Mouse (Mus musculus) left cerebral cortex, adult 2 months (tissue): Measurements from ENCODE around the gene Neb. TPM values are rescaled to one million over a fixed set of nuclear protein-coding genes. Genes with fewer than 3 reads are reported as not detected.

Experiments used
- DNase-seq, 2 experiments: peaks; one replicate each; pipeline ENCODE4 v3.0.0; 2021 to 2022; ENCODE audit warnings: low spot score in 2 of 2, mixed read lengths in 1 of 2; ENCODE audit errors: extremely low spot score in 1 of 2
- H3K27ac ChIP-seq: fragments of 200-600 bp; 2 replicates; pipeline ENCODE4 v1.8.1; 2022
- H3K4me3 ChIP-seq: fragments of 200-600 bp; 2 replicates; pipeline ENCODE4 v1.8.1; 2022
- CTCF ChIP-seq: fragments of 200-600 bp; IDR thresholded peaks from 2 replicates; pipeline ENCODE4 v1.8.1; 2022; ENCODE audit warnings: antibody characterized with exemption, mild to moderate bottlenecking, moderate library complexity
- intact Hi-C: fragments of 180-260 bp; cut with DNase I; formaldehyde crosslinking; loops from one replicate; pipeline ENCODE4 v1.15.1; 2025
- long read RNA-seq, 2 experiments: library from polyadenylated mRNA; stranded (forward); transcript quantifications; one replicate each; pipeline ENCODE4 v2.0.0; 2021; ENCODE audit warnings: borderline mapping rate in 2 of 2
- total RNA-seq, 2 experiments: library from RNA; stranded (reverse); gene quantifications; 2 replicates each; pipeline ENCODE4 v1.2.3; 2021

The Neb gene
- total RNA-seq: 1 to 10 TPM; 1.2 to 1.5 TPM
- long read RNA-seq, experiment 1: 0 reads
- long read RNA-seq, experiment 2, partial matches to known transcripts: 0 of 1 reads
- long read RNA-seq, experiment 2, other reads (novel, unspliced or antisense): 1 of 1 reads

DNA sequence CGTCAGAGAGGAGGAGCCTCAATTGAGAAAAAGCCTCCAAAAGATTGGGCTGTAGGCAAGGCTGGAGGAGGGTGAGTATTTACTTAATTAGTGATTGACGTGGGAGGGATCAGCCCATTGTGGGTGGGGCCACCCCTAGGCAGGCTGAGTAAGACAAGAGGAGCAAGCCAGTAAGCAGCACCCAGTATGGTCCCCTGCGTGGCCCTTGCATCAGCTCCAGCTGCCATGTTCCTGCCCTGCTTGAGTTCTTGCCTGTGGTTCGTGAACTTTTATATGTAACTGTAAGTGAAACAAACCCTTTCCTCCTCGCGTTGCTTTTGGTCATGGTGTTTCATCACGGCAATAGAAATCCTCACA, at the start of gene Neb:
Gene Neb (minus strand): TSS at position 27 of the 357 bp plus-strand sequence.
- no peak within 1 kb of the TSS for H3K27ac ChIP-seq
- intact Hi-C loops: no loop called here
- TF ChIP-seq CTCF: no peak
- no peak within 1 kb of the TSS for H3K4me3 ChIP-seq
- DNase-seq: no peak

DNA sequence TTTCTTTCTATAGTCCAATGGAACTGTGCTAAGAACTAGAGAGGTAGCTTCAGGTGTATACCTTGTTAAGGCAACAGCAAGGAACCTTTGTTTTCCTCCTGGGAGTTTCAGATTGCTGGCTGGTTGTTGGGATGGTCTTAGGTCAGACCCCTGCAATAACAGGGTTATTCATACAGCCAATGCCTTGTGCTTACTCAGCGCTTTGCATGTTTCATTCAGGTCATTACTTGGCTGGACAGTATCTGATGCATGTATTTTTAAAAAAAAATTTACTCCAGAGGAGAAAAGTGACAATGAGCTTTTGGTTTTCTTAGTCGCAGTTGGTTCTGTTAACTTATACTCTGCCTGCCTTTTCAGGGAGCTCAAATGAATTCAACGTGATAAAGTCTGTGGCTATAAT, 49.1 kb upstream of the Neb start:
- TF ChIP-seq CTCF: no peak
- Histone ChIP-seq H3K4me3 (no peak overlapping the region), H3K27ac (no peak overlapping the region)
- peak in 1 of 2 experiments; percentile 6 for DNase-seq
- intact Hi-C loops: no loop called here

DNA sequence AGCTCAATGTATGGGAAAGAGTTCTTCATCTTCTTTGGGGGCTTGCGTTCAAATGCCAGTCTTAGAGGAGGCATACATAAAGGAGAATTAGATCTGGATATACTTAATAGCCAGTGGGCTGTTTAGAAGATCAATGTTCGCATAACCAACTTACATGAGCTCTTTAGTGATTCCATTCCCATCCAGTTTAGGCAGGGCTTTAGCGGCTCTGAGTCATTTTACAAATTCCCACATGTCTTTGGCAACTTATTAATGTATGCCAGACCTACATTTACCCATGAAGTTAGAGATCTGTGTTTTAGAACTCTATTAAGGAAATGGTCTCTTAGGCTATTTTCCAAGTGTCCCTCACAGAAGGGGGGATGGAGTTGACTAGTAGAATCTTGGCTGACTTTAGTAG, 47.8 kb upstream of the Neb start:
- H3K27ac ChIP-seq: no peak overlapping the region
- peak in 1 of 2 experiments; percentile 5 for DNase-seq
- no peak for TF ChIP-seq CTCF
- H3K4me3 ChIP-seq: no peak overlapping the region
- intact Hi-C loops: no loop called here

DNA sequence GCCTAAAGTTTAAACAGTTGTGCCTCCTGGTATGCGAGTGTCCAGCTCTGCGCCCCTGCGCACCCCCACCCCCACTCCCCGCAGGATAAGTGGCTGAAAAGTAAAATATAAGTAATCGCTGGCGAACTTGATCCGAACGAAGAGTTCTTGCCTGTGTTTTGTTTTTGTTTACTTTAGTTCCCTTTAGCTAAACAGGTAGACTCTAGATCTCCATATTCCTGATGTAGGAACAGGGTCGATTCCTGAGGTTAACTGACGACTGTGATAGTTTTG, 47.2 kb upstream of the Neb start:
- no peak for DNase-seq
- TF ChIP-seq CTCF: no peak
- intact Hi-C loops: loop anchor here (2.0 kb wide), 2 partner anchors 133 to 165 kb away; no protein-coding TSS in a partner anchor
- peak overlapping the region; percentile 88 for H3K27ac ChIP-seq
- peak overlapping the region; percentile 94 for H3K4me3 ChIP-seq

DNA sequence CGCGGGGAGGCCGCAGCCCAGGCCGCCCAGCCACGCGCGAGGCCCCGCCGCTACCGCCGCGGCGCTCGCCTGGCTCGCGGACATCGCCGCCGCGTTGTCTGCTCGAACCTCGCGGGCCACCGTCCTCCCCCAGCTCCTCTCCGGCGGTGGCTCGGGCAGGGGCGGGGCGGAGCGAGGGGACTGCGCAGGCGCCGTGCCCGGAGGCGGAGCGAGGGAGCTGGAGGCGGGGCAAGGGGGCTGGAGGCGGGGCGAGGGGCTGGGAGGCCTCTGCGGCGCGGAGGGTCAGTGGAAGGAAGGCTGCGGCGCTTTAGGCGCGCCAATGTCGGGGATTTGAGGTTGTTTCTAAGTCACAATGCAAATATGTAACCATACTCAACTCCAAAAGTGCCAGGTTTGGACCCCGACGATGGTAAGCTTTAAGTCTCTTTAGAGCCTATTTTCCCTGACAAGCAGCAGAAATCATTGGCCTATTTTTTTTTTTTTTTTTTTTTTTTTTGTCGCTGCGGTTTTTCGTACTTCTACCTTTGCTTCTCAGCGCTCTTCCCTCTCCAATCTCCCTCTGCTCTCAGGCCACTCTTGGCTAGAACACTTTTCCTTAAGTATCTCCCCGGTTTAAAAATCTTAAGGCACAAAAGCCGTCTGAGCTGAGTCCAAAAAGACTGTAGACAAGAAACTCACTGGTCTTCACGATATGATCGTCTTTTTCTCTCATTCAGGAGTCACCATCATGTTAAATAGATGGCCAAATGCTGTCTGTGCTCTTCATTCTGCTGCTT, 46.7 kb upstream of the Neb start, which contains the start of gene Arl5a:
Gene Arl5a (minus strand): TSS at position 155 of the 776 bp plus-strand sequence.
- Histone ChIP-seq H3K4me3 (peak within 1 kb of the TSS; percentile 94), H3K27ac (peak within 1 kb of the TSS; percentile 88)
- intact Hi-C loops: loop anchor here (2.0 kb wide), 2 partner anchors 134 to 166 kb away; no protein-coding TSS in a partner anchor
- peak; percentile 95 to 99 for DNase-seq
- TF ChIP-seq CTCF: no peak

DNA sequence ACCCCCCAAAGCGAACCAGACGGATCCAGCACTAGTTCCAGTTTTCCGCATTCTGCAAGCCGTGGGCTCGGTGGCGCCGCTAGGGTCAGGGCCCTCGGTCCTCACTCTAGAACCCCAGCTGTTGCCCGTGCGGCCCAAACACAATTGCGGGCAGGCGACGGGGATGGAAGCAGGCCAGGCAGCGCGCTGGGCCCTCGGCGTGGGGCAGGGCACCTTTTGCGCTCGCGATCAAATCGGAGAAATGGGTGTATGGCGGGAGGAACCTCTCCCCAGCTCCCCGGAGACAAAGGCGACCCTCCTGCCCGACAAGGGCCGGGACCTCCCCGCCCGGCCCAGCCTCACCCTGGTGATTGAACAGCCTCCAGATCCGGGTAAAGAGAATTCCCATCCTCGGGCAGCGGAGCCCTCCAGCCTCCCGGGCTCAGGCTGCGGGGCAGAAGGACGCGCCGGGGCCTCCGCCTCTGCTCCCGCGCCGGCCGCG, 46.0 kb upstream of the Neb start:
- Histone ChIP-seq H3K27ac (peak overlapping the region; percentile 79), H3K4me3 (peak overlapping the region; percentile 94)
- DNase-seq: peak in 1 of 2 experiments; percentile 49
- intact Hi-C loops: loop anchor here (2.0 kb wide), 2 partner anchors 135 to 167 kb away; no protein-coding TSS in a partner anchor
- TF ChIP-seq CTCF: no peak

DNA sequence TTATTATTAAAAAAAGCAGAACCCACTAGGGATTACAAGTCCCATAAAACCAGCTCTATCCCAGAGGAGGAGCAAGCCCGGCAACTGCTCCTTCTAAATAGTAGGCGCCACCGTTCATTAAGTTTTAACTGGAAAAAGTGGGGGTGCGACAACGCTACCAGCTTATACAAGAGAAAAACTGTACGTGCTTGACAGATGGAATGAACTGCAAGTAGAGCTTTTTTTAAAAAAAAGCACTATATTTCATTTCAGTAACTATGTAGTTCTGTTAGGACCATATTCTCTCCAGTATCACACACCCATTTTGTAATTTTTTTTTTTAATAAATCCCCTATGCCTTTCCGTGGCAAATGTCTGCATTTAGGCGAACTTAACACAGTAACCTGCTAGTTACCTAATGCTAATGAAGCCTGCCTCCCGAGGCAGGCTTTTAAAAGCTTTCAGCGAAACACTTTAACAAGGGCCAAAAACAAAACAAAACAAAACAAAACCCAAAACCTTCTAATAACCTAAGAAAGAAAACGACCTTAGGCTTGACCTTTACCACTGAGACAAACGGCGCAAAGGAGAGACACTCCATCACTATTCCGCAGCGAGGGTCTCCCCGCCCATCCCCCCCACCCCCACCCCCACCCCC, 45.5 kb upstream of the Neb start:
- TF ChIP-seq CTCF: no peak
- Histone ChIP-seq H3K4me3 (peak overlapping the region; percentile 94), H3K27ac (no peak overlapping the region)
- intact Hi-C loops: loop anchor here (2.0 kb wide), 2 partner anchors 135 to 167 kb away; no protein-coding TSS in a partner anchor
- peak in 1 of 2 experiments; percentile 9 for DNase-seq

DNA sequence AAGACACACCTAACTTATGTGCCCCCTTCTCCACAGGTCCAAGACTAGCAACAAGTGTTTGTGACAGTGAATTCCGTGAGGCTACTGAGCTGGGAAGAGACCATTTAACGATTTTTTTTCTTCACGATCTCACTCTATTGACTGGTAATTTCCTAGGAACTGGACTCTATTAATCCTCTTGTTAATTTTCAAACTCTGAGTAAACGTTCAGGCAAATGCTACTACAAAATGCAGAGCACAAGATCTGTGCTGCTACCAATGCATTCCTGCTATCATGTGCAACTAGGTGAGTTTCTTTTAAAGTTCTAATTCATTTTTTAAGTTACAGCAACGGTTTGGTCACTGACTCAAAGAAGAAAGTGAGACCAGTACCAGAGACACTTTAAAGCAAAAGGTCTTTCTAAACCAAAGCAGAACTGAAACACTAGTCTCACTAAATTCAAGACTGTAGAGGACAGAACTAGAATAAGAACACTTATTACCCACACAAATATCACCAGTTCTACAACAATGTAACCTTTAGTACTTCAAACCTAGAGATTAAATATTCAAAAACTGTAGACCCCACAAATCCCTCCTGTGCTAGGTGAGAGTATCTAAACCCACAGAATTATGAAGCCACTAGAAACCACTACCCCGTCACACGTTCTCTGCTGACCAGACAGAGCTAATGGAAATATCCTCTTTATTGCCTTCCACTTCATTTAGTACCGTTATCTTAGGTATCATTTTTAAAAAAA, 44.8 kb upstream of the Neb start:
- no peak for DNase-seq
- no peak overlapping the region for H3K27ac ChIP-seq
- no peak for TF ChIP-seq CTCF
- intact Hi-C loops: no loop called here
- peak overlapping the region; percentile 94 for H3K4me3 ChIP-seq

DNA sequence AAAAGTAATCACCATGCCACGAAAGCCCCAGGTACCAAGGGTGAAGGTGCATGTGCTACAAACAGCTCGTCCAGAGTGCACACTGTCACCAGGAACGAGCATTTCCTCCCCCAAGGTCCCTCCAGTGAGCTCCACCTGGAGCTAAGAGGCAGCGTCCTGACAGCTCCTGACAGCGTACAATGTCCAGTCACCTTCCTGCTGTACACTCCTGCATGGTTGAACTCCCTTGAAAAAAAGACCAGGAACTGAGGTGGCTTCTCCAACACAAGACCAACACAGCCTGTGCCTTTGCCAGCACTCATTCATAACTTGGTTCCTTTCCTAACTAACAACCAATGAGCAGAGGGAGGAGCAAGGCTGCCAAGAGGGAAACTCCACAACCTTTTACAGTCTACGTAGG, 42.9 kb upstream of the Neb start:
- peak in 1 of 2 experiments; percentile 8 for DNase-seq
- Histone ChIP-seq H3K4me3 (no peak overlapping the region), H3K27ac (no peak overlapping the region)
- intact Hi-C loops: no loop called here
- TF ChIP-seq CTCF: no peak

DNA sequence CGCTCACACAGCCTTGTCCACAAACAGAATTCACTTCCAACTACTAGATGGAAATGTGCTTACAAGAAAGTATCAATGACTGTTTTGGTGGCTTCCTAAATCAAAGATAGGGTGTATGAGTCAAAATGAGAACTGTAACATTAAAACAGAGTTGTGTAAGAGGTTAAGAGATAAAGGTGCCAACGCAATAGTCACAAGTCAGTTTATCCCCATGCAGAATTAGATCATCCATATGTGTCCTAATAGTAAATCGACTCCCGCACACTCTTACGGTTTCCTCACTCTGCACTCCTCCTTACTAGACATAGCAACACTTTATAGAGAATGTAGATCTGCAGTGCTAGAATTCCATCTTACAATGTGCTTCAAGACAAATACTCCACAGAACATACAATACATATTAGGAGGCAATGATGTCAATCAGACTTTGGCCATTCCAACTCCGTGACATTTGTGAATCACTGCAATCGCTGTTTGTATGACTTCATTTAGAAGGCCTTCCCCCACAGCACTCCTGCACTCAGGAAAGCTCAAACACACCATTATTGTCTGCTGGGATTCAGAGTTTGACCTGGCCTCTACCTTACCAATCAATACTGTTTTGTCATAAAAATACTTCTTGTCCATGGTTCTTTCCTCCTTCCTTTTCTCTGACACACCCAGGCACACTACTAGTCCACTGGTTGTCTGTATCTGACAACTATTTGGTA, 41.9 kb upstream of the Neb start:
- intact Hi-C loops: no loop called here
- no peak for TF ChIP-seq CTCF
- no peak overlapping the region for H3K27ac ChIP-seq
- DNase-seq: peak in 1 of 2 experiments; percentile 4
- H3K4me3 ChIP-seq: no peak overlapping the region

DNA sequence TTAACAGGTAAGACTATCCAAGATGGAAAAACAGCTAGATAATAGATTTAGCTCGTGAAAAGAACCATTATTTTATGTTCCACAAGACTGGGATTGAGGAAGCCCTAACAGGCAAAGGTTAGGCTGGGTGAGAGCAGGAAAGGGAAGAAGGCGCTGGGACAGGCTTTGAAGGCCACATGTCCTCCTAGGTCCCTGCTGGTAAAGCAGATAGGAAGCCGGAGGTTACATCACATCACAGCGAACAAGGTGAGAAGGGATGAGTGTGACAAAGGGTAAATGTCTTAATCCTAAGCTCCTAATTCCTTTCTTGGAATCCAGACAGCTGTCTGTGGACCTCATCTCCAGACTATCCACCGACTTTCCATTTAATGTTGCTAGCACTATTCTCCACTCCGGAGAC, 41.0 kb upstream of the Neb start:
- no peak overlapping the region for H3K4me3 ChIP-seq
- TF ChIP-seq CTCF: no peak

More for the DNA sequence above, 41.0 kb upstream of the Neb start:
- intact Hi-C loops: no loop called here
- DNase-seq: peak in 1 of 2 experiments; percentile 3
- H3K27ac ChIP-seq: no peak overlapping the region
